Comparison of ENCODE assay signal across 22 mouse cellular contexts in the genomic region with DNA sequence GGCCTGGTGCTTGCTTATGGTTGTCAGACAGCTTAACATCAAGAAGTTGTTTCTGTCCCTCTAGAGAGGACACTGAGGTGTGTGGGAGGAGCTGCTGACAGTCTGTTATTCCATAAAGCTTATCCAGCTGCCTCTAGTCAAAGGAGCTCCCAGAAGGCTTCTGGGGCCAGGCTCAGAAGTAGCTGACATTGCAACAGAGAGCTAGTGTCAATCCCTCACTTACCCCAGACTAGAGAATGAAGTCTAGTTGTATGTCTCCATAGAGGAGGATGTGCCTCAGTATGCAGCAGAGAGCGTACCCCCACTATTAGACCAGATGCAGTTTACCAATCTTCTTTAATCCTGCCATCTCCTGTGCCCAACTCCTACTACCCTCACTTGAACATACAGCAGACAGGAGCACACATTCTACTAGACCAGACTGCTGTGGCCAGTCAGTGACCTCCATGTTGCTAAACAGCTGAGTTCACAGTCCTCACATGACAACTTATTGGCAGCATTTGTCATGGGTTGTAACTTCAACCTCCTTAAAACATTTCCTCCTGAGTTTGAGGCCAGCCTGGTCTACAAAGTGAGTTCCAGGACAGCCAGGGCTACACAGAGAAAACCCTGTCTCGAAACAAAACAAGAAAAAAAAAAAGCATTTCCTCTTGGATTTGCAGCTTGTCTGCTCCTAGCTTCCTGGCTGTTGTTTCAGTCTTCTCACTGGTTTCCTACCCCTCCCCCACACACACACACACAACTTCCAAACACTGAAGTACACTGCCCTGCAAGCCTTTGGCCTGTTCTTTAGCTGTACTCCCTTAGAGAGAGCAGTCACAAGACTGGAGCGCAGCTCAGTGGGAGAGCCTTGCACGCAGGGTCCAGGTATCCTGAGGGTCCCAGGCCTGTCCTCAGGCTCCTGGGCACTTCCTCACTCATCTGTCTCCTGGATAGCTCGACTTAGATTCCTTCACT. TPM values are rescaled to one million over a fixed set of nuclear protein-coding genes. Genes with fewer than 3 reads are reported as not detected.
DNase-seq lines count a peak whose midpoint lies in the region; ATAC-seq and TF ChIP-seq lines count a peak whose summit lies in the region.
"Had no signal": no experiment of that assay in that cellular context is flagged by ENCODE, and none has a peak within 500 bp of the region (broad histone marks: within the 10 kb centered on the region; RNA-seq: fewer than 3 reads in every experiment).

No protein-coding gene starts in this region.

- H3K27ac ChIP-seq in heart, postnatal 0 days (ENCODE audit: low read depth), result 0 out of 2 replicates have a peak overlapping the region, but pooled peaks have one; percentile 3
- peak overlapping the region; percentile 82 for H3K27ac ChIP-seq in liver, adult 2 months (replicated peaks; ENCODE audit: insufficient read depth, low read depth, low read length)
- H3K27ac ChIP-seq in bone marrow macrophage, adult 2 months (ENCODE audit: insufficient read depth, low read depth, low read length), result peak overlapping the region; percentile 18
- peak overlapping the region; percentile 17 for H3K27ac ChIP-seq in liver, postnatal 0 days (ENCODE audit: low read depth)
- no peak overlapping the region for H3K27ac ChIP-seq in midbrain, postnatal 0 days (ENCODE audit: low read depth, low read length)
- H3K27ac ChIP-seq: embryonic facial prominence, embryonic 13.5 days; hindbrain, embryonic 10.5 days; hindbrain, postnatal 0 days; limb, embryonic 15.5 days; neural tube, embryonic 12.5 days had no signal

- TF ChIP-seq CTCF in heart, postnatal 0 days (IDR thresholded peaks at IDR 0.05; ENCODE audit: low read depth), result no peak
- TF ChIP-seq CTCF in liver, adult 2 months (IDR thresholded peaks at IDR 0.05; ENCODE audit: low read depth, low read length), result no peak
- TF ChIP-seq CTCF in bone marrow macrophage, adult 2 months (IDR thresholded peaks at IDR 0.05; ENCODE audit: low read depth, low read length), result no peak
- no peak for TF ChIP-seq CTCF in liver, postnatal 0 days (IDR thresholded peaks at IDR 0.05; ENCODE audit: low read depth)
- no peak for TF ChIP-seq CTCF in midbrain, postnatal 0 days (IDR thresholded peaks at IDR 0.05)

- H3K4me2 ChIP-seq in heart, postnatal 0 days (ENCODE audit: low read depth, low read length), result no peak overlapping the region
- H3K4me2 ChIP-seq in liver, postnatal 0 days (ENCODE audit: low read depth, low read length), result no peak overlapping the region
- no peak overlapping the region for H3K4me2 ChIP-seq in midbrain, postnatal 0 days (ENCODE audit: low read depth, low read length, poor library complexity, severe bottlenecking)
- H3K4me2 ChIP-seq: embryonic facial prominence, embryonic 13.5 days; heart, embryonic 12.5 days; limb, embryonic 15.5 days; midbrain, embryonic 11.5 days; neural tube, embryonic 12.5 days had no signal

- H3K36me3 ChIP-seq in heart, postnatal 0 days (replicated peaks; ENCODE audit: control insufficient read depth, insufficient read depth, low read length), result peaks cover 8% of the 10 kb centered on the region
- H3K36me3 ChIP-seq in liver, adult 2 months (ENCODE audit: control insufficient read depth, insufficient read depth, low read length), result no peaks in the 10 kb centered on the region
- H3K36me3 ChIP-seq in liver, postnatal 0 days (replicated peaks; ENCODE audit: insufficient read depth, low read length), result no peaks in the 10 kb centered on the region
- peaks cover 32% of the 10 kb centered on the region for H3K36me3 ChIP-seq in midbrain, postnatal 0 days (ENCODE audit: insufficient read depth, low read length)

- peaks cover 6% of the 10 kb centered on the region for H3K4me1 ChIP-seq in heart, postnatal 0 days (ENCODE audit: control insufficient read depth, insufficient read depth)
- H3K4me1 ChIP-seq in liver, adult 2 months (ENCODE audit: control insufficient read depth, insufficient read depth, low read length), result peaks cover 53% of the 10 kb centered on the region
- peaks cover 26% of the 10 kb centered on the region for H3K4me1 ChIP-seq in bone marrow macrophage, adult 2 months (ENCODE audit: control insufficient read depth, insufficient read depth, low read length)
- peaks cover 41% of the 10 kb centered on the region for H3K4me1 ChIP-seq in liver, postnatal 0 days (ENCODE audit: insufficient read depth)
- H3K4me1 ChIP-seq in midbrain, postnatal 0 days (ENCODE audit: insufficient read depth, low read length), result no peaks in the 10 kb centered on the region; the same call in 1 of the 2 replicates

- no peak for DNase-seq in heart, postnatal 0 days (ENCODE audit: low spot score)
- DNase-seq in heart, postnatal 4 days, result no peak
- DNase-seq in liver, adult 2 months (ENCODE audit: extremely low read depth, low read depth, low spot score), result peak; percentile 93
- DNase-seq in liver, result no peak
- no peak for DNase-seq in liver, postnatal 0 days
- no peak for DNase-seq in midbrain, postnatal 0 days (ENCODE audit: low spot score)
- DNase-seq: adrenal gland, adult 8-10 months; cerebellum, adult 9-11 months; gastrocnemius, postnatal 25 days; lung, postnatal 14 days; right cerebral cortex, adult 18-20 months; thymus, postnatal 14 days had no signal

- H3K27me3 ChIP-seq in heart, postnatal 0 days (ENCODE audit: control insufficient read depth, insufficient read depth, low read length), result no peaks in the 10 kb centered on the region
- no peaks in the 10 kb centered on the region for H3K27me3 ChIP-seq in liver, adult 2 months (ENCODE audit: control insufficient read depth, insufficient read depth, low read length)
- H3K27me3 ChIP-seq in liver, postnatal 0 days (ENCODE audit: insufficient read depth, low read length), result no peaks in the 10 kb centered on the region
- no peaks in the 10 kb centered on the region for H3K27me3 ChIP-seq in midbrain, postnatal 0 days (ENCODE audit: insufficient read depth, low read length)
- H3K27me3 ChIP-seq: embryonic facial prominence, embryonic 13.5 days; heart, embryonic 12.5 days; limb, embryonic 15.5 days; neural tube, embryonic 12.5 days had no signal

- no peaks in the 10 kb centered on the region for H3K79me2 ChIP-seq in liver, adult 2 months (ENCODE audit: control insufficient read depth, insufficient read depth, low read length)

- no peak for ATAC-seq in heart, postnatal 0 days (ENCODE audit: insufficient read depth, low read depth)
- no peak for ATAC-seq in liver, postnatal 0 days
- no peak for ATAC-seq in midbrain, postnatal 0 days (ENCODE audit: low FRiP score)
- ATAC-seq: forebrain, embryonic 14.5 days; hindbrain, postnatal 0 days; intestine, postnatal 0 days had no signal

- 69% methylated on average over 5 of the region's 5 CpGs for WGBS in heart, postnatal 0 days
- WGBS in liver, adult 2 months, result 52% methylated on average over 5 of the region's 5 CpGs
- 66% methylated on average over 5 of the region's 5 CpGs for WGBS in liver, postnatal 0 days (ENCODE audit: insufficient replicate concordance)
- 85% methylated on average over 5 of the region's 5 CpGs for WGBS in midbrain, postnatal 0 days

- no peak for TF ChIP-seq EP300 in heart, postnatal 0 days (IDR thresholded peaks at IDR 0.05; ENCODE audit: low read depth)
- TF ChIP-seq EP300 in liver, postnatal 0 days (IDR thresholded peaks at IDR 0.05; ENCODE audit: low read depth), result no peak

- H3K9me3 ChIP-seq in heart, postnatal 0 days (replicated peaks; ENCODE audit: control insufficient read depth, low read length), result no peaks in the 10 kb centered on the region
- no peaks in the 10 kb centered on the region for H3K9me3 ChIP-seq in liver, postnatal 0 days (ENCODE audit: low read length)
- no peaks in the 10 kb centered on the region for H3K9me3 ChIP-seq in midbrain, postnatal 0 days (ENCODE audit: low read length)
- H3K9me3 ChIP-seq: embryonic facial prominence, embryonic 13.5 days; heart, embryonic 12.5 days; hindbrain, embryonic 10.5 days; limb, embryonic 15.5 days; neural tube, embryonic 12.5 days had no signal

- H3K9ac ChIP-seq in heart, postnatal 0 days (replicated peaks; ENCODE audit: low read depth, low read length), result no peak overlapping the region
- no peak overlapping the region for H3K9ac ChIP-seq in liver, adult 2 months (ENCODE audit: low read depth, low read length)
- no peak overlapping the region for H3K9ac ChIP-seq in liver, postnatal 0 days (replicated peaks)
- H3K9ac ChIP-seq in midbrain, postnatal 0 days (replicated peaks; ENCODE audit: low read length, poor library complexity, severe bottlenecking), result no peak overlapping the region
- H3K9ac ChIP-seq: heart, embryonic 12.5 days; limb, embryonic 15.5 days; neural tube, embryonic 12.5 days had no signal

- TF ChIP-seq POLR2A in liver, adult 2 months (IDR thresholded peaks at IDR 0.05; ENCODE audit: extremely low read depth, insufficient read depth, low read length), result no peak
- TF ChIP-seq POLR2A in bone marrow macrophage, adult 2 months (IDR thresholded peaks at IDR 0.05; ENCODE audit: borderline replicate concordance, low read depth, low read length), result no peak

- no peak overlapping the region for H3K4me3 ChIP-seq in heart, postnatal 0 days (ENCODE audit: low read depth, low read length)
- no peak overlapping the region for H3K4me3 ChIP-seq in liver, adult 2 months (ENCODE audit: insufficient read depth, low read depth, low read length)
- no peak overlapping the region for H3K4me3 ChIP-seq in bone marrow macrophage, adult 2 months (ENCODE audit: insufficient read depth, low read length)
- H3K4me3 ChIP-seq in liver, postnatal 0 days (ENCODE audit: low read depth, low read length), result no peak overlapping the region
- no peak overlapping the region for H3K4me3 ChIP-seq in midbrain, postnatal 0 days (ENCODE audit: low read depth, low read length)
- H3K4me3 ChIP-seq: embryonic facial prominence, embryonic 13.5 days; heart, embryonic 12.5 days; hindbrain, embryonic 10.5 days; limb, embryonic 15.5 days; neural tube, embryonic 12.5 days had no signal

RNA-seq across cellular contexts. Expression of a gene that starts 4.6 kb away (rescaled TPM):
- 6.3 and 18.6 TPM in 2 replicates for total RNA-seq in heart, postnatal 0 days (2014; rRNA removed; ENCODE audit: low replicate concordance)
- 7.7 and 7.9 TPM in 2 replicates for polyA plus RNA-seq in heart, postnatal 0 days (2015; fragmentation: Nextera tagmentation; extraction: Ambion mirVana)
- total RNA-seq in heart, postnatal 4 days (2021), result 1 to 10 TPM; 7.7 to 8.0 TPM
- total RNA-seq in liver, adult 2 months (2014; rRNA removed), result 8.5 and 9.3 TPM in 2 replicates
- 9.3 and 9.9 TPM in 2 replicates for polyA plus RNA-seq in liver, adult 2 months (2012; rRNA removed)
- 3.3 and 3.6 TPM in 2 replicates for polyA plus RNA-seq in bone marrow macrophage, adult 2 months (2012; ENCODE audit: insufficient read depth, insufficient read length, missing spikeins)
- 5.0 and 5.1 TPM in 2 replicates for polyA plus RNA-seq in liver, postnatal 0 days (2015; fragmentation: Nextera tagmentation; extraction: Ambion mirVana)
- total RNA-seq in midbrain, postnatal 0 days (2014; rRNA removed), result 37.1 and 41.3 TPM in 2 replicates
- polyA plus RNA-seq in midbrain, postnatal 0 days (2015; fragmentation: Nextera tagmentation; extraction: Ambion mirVana), result 37.9 and 40.7 TPM in 2 replicates

RNA-seq across cellular contexts. Expression of a gene that starts 31.8 kb away (rescaled TPM):
- total RNA-seq in heart, postnatal 0 days (2014; rRNA removed; ENCODE audit: low replicate concordance), result 236 and 249 TPM in 2 replicates
- 244 and 267 TPM in 2 replicates for polyA plus RNA-seq in heart, postnatal 0 days (2015; fragmentation: Nextera tagmentation; extraction: Ambion mirVana)
- 100 to 1,000 TPM; 178 to 180 TPM for total RNA-seq in heart, postnatal 4 days (2021)
- 252 and 333 TPM in 2 replicates for total RNA-seq in liver, adult 2 months (2014; rRNA removed)
- 254 and 299 TPM in 2 replicates for polyA plus RNA-seq in liver, adult 2 months (2012; rRNA removed)
- 560 and 577 TPM in 2 replicates for polyA plus RNA-seq in bone marrow macrophage, adult 2 months (2012; ENCODE audit: insufficient read depth, insufficient read length, missing spikeins)
- polyA plus RNA-seq in liver, postnatal 0 days (2015; fragmentation: Nextera tagmentation; extraction: Ambion mirVana), result 154 and 172 TPM in 2 replicates
- total RNA-seq in midbrain, postnatal 0 days (2014; rRNA removed), result 314 and 335 TPM in 2 replicates
- polyA plus RNA-seq in midbrain, postnatal 0 days (2015; fragmentation: Nextera tagmentation; extraction: Ambion mirVana), result 455 and 484 TPM in 2 replicates

RNA-seq across cellular contexts. Expression of a gene that starts 31.9 kb away (rescaled TPM):
- total RNA-seq in heart, postnatal 0 days (2014; rRNA removed; ENCODE audit: low replicate concordance), result 69.2 and 90.6 TPM in 2 replicates
- 39.4 and 39.6 TPM in 2 replicates for polyA plus RNA-seq in heart, postnatal 0 days (2015; fragmentation: Nextera tagmentation; extraction: Ambion mirVana)
- 100 to 1,000 TPM; 117 to 120 TPM for total RNA-seq in heart, postnatal 4 days (2021)
- 9.8 and 16.5 TPM in 2 replicates for total RNA-seq in liver, adult 2 months (2014; rRNA removed)
- 26.3 and 28.8 TPM in 2 replicates for polyA plus RNA-seq in liver, adult 2 months (2012; rRNA removed)
- 54.0 and 58.7 TPM in 2 replicates for polyA plus RNA-seq in bone marrow macrophage, adult 2 months (2012; ENCODE audit: insufficient read depth, insufficient read length, missing spikeins)
- polyA plus RNA-seq in liver, postnatal 0 days (2015; fragmentation: Nextera tagmentation; extraction: Ambion mirVana), result 17.2 and 18.6 TPM in 2 replicates
- total RNA-seq in midbrain, postnatal 0 days (2014; rRNA removed), result 115 and 152 TPM in 2 replicates
- 77.3 and 77.9 TPM in 2 replicates for polyA plus RNA-seq in midbrain, postnatal 0 days (2015; fragmentation: Nextera tagmentation; extraction: Ambion mirVana)

RNA-seq across cellular contexts. Expression of a gene that starts 47.6 kb away (rescaled TPM):
- 37.6 and 49.0 TPM in 2 replicates for total RNA-seq in heart, postnatal 0 days (2014; rRNA removed; ENCODE audit: low replicate concordance)
- 18.2 and 18.4 TPM in 2 replicates for polyA plus RNA-seq in heart, postnatal 0 days (2015; fragmentation: Nextera tagmentation; extraction: Ambion mirVana)
- 10 to 100 TPM; 40.6 to 42.4 TPM for total RNA-seq in heart, postnatal 4 days (2021)
- 19.5 and 26.2 TPM in 2 replicates for total RNA-seq in liver, adult 2 months (2014; rRNA removed)
- polyA plus RNA-seq in liver, adult 2 months (2012; rRNA removed), result 29.8 and 30.5 TPM in 2 replicates
- 54.8 and 68.9 TPM in 2 replicates for polyA plus RNA-seq in bone marrow macrophage, adult 2 months (2012; ENCODE audit: insufficient read depth, insufficient read length, missing spikeins)
- 8.9 and 9.1 TPM in 2 replicates for polyA plus RNA-seq in liver, postnatal 0 days (2015; fragmentation: Nextera tagmentation; extraction: Ambion mirVana)
- total RNA-seq in midbrain, postnatal 0 days (2014; rRNA removed), result 58.5 and 68.8 TPM in 2 replicates
- 31.3 and 32.5 TPM in 2 replicates for polyA plus RNA-seq in midbrain, postnatal 0 days (2015; fragmentation: Nextera tagmentation; extraction: Ambion mirVana)

RNA-seq across cellular contexts. Expression of a gene that starts 59.6 kb away (rescaled TPM):
- 5.1 TPM in 1 of 2 replicates, not detected in the other for total RNA-seq in heart, postnatal 0 days (2014; rRNA removed; ENCODE audit: low replicate concordance)
- 2.2 TPM in 2 replicates for polyA plus RNA-seq in heart, postnatal 0 days (2015; fragmentation: Nextera tagmentation; extraction: Ambion mirVana)
- total RNA-seq in heart, postnatal 4 days (2021), result 1 to 10 TPM; 2.0 to 2.7 TPM
- 0.27 and 0.28 TPM in 2 replicates for total RNA-seq in liver, adult 2 months (2014; rRNA removed)
- polyA plus RNA-seq in liver, adult 2 months (2012; rRNA removed), result 2.1 and 3.2 TPM in 2 replicates
- polyA plus RNA-seq in bone marrow macrophage, adult 2 months (2012; ENCODE audit: insufficient read depth, insufficient read length, missing spikeins), result 13.1 and 18.1 TPM in 2 replicates
- 0.68 and 0.89 TPM in 2 replicates for polyA plus RNA-seq in liver, postnatal 0 days (2015; fragmentation: Nextera tagmentation; extraction: Ambion mirVana)
- total RNA-seq in midbrain, postnatal 0 days (2014; rRNA removed), result 3.5 and 21.3 TPM in 2 replicates
- polyA plus RNA-seq in midbrain, postnatal 0 days (2015; fragmentation: Nextera tagmentation; extraction: Ambion mirVana), result 5.3 and 6.0 TPM in 2 replicates
